Mouse (Mus musculus) stomach, postnatal 0 days (tissue): ENCODE results near the gene Kbtbd4. TPM values are rescaled to one million over a fixed set of nuclear protein-coding genes. Genes with fewer than 3 reads are reported as not detected.

ENCODE experiments used
- ATAC-seq: fragments of 200-750 bp; cut with Nextera tagmentation; 2 replicates; pipeline ENCODE4 v1.8.0; 2017; ENCODE audit not compliant: low FRiP score, low TSS enrichment
- DNase-seq: peaks from one replicate; pipeline ENCODE4 v3.0.0-alpha.2; 2016; ENCODE audit warnings: low spot score
- H3K27ac ChIP-seq: fragments of 300-500 bp; sonication (generic); replicated peaks from 2 replicates; pipeline ENCODE4 v1.5.1; 2014; ENCODE audit warnings: mild to moderate bottlenecking, control low read depth
- H3K27me3 ChIP-seq: fragments of 300-500 bp; sonication (generic); 2 replicates; pipeline ENCODE4 v1.6.1; 2014; ENCODE audit warnings: low read length; ENCODE audit not compliant: control insufficient read depth, insufficient read depth
- H3K36me3 ChIP-seq: fragments of 300-500 bp; sonication (generic); 2 replicates; pipeline ENCODE4 v1.6.1; 2014; ENCODE audit warnings: low read length, mixed read lengths; ENCODE audit not compliant: control insufficient read depth, insufficient read depth
- H3K4me1 ChIP-seq: fragments of 300-500 bp; sonication (generic); replicated peaks from 2 replicates; pipeline ENCODE4 v1.6.1; 2014; ENCODE audit warnings: antibody characterized with exemption; ENCODE audit not compliant: control insufficient read depth, insufficient read depth
- H3K4me2 ChIP-seq: fragments of 300-500 bp; sonication (generic); replicated peaks from 2 replicates; pipeline ENCODE4 v1.6.1; 2014; ENCODE audit warnings: low read depth, mild to moderate bottlenecking, control low read depth, moderate library complexity
- H3K4me3 ChIP-seq: fragments of 300-500 bp; sonication (generic); 2 replicates; pipeline ENCODE4 v1.5.1; 2014; ENCODE audit warnings: low read depth, low read length, control low read depth
- H3K9ac ChIP-seq: fragments of 300-500 bp; sonication (generic); 2 replicates; pipeline ENCODE4 v1.6.1; 2014; ENCODE audit warnings: mild to moderate bottlenecking, low read length, control low read depth, mixed read lengths
- H3K9me3 ChIP-seq: fragments of 300-500 bp; sonication (generic); 2 replicates; pipeline ENCODE4 v1.6.1; 2016; ENCODE audit warnings: low read length; ENCODE audit not compliant: control insufficient read depth
- CTCF ChIP-seq: IDR thresholded peaks from 2 replicates; pipeline ENCODE4 v1.5.1; 2016; ENCODE audit warnings: antibody characterized with exemption, low read depth, mild to moderate bottlenecking, moderate library complexity
- EP300 ChIP-seq: optimal IDR thresholded peaks from 2 replicates; pipeline ENCODE3; 2016; ENCODE audit warnings: antibody characterized with exemption
- WGBS: fragments of 180-500 bp; shearing (Covaris S2); extraction: QIAGEN DNeasy Blood & Tissue Kit; methylation state at CpG from one replicate; pipeline ENCODE4 v1.1.7; 2014; 5-methylcytosine and 5-hydroxymethylcytosine counted together
- polyA plus RNA-seq: library from polyadenylated mRNA; unstranded; fragments of >200 nt; fragmentation: Nextera tagmentation; extraction: Ambion mirVana; gene quantifications from 2 replicates; pipeline ENCODE4 v1.2.1, GENCODE M21; 2015

Kbtbd4 gene
- polyA plus RNA-seq, 1 experiment from 2014 or later, result 16.4 TPM

DNA sequence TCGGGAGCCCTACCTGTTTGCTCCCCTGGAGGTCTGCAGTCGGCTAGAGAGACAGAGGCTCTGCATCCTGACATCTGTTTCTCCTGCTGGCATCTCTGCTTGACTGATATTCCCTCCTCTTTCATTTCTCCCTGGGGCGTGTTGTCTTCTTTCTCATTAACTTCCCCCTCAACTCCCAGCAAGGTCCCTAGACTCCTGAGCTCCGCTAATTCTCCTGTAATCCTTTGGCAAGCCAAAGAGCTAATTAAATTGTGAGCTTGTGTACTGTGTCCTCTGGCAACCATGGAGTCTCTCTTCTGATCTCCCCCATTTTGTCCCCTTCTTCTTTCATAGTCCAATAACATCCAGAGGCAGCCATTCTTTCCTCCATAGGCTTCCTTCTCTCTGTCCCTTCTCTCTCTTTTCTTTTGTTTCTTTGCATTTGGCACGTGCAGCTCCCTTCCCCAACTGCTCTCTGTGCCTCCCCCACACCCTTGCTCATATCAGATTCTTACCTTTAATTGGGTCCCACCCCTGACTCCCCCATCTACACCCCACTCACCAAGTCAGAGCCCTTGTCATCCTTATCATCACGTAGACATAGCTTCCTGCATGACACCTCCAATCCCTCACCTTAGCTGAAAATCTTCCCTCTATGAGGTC lies 24.3 kb upstream of the Kbtbd4 start:
- H3K4me1 ChIP-seq, result no peaks in the 10 kb centered on the region
- no peak overlapping the region for H3K4me2 ChIP-seq
- H3K4me3 ChIP-seq, result no peak overlapping the region
- 45% methylated on average over 6 of the region's 6 CpGs for WGBS
- H3K9ac ChIP-seq, result no peak overlapping the region
- no peaks in the 10 kb centered on the region for H3K27me3 ChIP-seq
- TF ChIP-seq EP300, result no peak
- TF ChIP-seq CTCF, result no peak
- ATAC-seq, result no peak
- H3K27ac ChIP-seq, result no peak overlapping the region
- H3K36me3 ChIP-seq, result no peaks in the 10 kb centered on the region
- no peak for DNase-seq
- H3K9me3 ChIP-seq, result no peaks in the 10 kb centered on the region

DNA sequence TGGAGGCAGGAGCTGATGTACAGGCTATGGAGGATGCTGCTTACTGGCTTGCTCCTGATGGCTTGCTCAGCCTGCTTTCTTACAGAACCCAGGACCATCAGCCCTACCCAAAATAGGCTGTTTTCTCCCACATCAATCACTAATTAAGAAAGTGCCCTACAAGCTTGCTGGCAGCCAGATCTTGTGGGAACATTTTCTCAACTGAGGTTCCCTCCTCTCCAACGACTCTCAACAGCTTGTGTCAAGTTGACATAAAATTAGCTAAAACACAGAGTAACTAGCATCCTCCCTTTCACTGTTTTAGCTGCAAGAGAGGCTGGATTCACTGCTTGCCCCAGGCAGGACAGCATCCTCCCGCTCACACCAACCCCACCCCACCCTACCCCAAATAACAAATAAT lies 22.7 kb upstream of the Kbtbd4 start:
- H3K4me1 ChIP-seq, result no peaks in the 10 kb centered on the region
- no peaks in the 10 kb centered on the region for H3K9me3 ChIP-seq
- no peak for DNase-seq
- no peak overlapping the region for H3K27ac ChIP-seq
- H3K27me3 ChIP-seq, result no peaks in the 10 kb centered on the region
- H3K9ac ChIP-seq, result no peak overlapping the region
- ATAC-seq, result no peak
- no peak overlapping the region for H3K4me3 ChIP-seq
- 79% methylated on average over 2 of the region's 2 CpGs for WGBS
- H3K36me3 ChIP-seq, result no peaks in the 10 kb centered on the region
- TF ChIP-seq CTCF, result no peak
- no peak for TF ChIP-seq EP300
- H3K4me2 ChIP-seq, result no peak overlapping the region

DNA sequence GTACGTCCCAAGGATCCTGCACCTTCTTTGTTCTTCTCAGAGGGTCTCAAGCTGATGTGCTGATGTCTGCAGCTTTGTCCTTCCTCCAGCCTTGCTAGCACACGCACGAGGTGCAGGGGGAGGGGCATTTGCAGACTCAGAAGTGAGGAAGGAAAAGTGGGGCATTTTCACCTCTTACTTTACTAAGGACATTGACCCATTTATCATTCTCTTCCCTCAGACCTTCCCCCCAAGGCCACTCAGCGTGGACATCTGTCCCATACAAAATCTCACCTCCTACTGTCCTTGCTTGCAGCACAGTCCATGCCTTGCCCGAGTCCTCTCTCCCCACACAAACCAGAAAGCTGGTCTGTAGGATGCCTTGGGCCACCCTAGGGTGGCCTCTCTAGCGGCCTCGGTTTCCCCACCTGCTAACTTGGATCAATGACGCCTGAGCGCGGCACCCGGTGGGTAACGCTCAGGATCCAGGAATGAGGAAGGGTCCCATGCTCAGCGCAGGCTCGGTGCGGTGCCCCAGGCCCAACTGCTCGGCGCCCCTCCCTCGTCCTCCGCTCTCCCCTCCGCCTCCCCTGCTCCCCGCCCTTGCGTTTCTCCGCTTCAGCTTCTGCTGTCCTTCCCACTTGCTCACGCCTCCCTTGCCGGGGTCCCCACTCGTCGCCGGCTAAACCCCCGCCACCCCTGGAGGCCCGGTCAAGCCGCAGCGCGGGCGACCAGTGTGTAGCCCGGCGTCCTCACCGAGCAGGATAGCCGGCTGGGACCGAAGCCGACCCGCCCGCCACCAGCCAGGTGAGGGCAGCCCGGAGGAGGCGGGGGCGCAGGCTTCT lies 19.1 kb upstream of the Kbtbd4 start, which contains the start of gene C1qtnf4:
Gene C1qtnf4 (plus strand): TSS at position 643 of the 824 bp plus-strand sequence.
- ATAC-seq (0 out of 2 replicates have a peak, but pooled peaks have one; percentile 19), DNase-seq (peak; percentile 41)
- H3K27me3 ChIP-seq, result no peaks in the 10 kb centered on the region
- no peak within 1 kb of the TSS for H3K27ac ChIP-seq
- peak within 1 kb of the TSS; percentile 42 for H3K4me3 ChIP-seq
- H3K9ac ChIP-seq, result peak within 1 kb of the TSS; percentile 55
- no peaks in the 10 kb centered on the region for H3K9me3 ChIP-seq
- 2% methylated on average over 43 of the region's 45 CpGs for WGBS
- TF ChIP-seq EP300 (no peak), CTCF (no peak)
- peak within 1 kb of the TSS; percentile 88 for H3K4me2 ChIP-seq
- 0 out of 2 replicates have a peak, but pooled peaks cover 4% of the 10 kb centered on the region for H3K4me1 ChIP-seq
- H3K36me3 ChIP-seq, result no peaks in the 10 kb centered on the region

DNA sequence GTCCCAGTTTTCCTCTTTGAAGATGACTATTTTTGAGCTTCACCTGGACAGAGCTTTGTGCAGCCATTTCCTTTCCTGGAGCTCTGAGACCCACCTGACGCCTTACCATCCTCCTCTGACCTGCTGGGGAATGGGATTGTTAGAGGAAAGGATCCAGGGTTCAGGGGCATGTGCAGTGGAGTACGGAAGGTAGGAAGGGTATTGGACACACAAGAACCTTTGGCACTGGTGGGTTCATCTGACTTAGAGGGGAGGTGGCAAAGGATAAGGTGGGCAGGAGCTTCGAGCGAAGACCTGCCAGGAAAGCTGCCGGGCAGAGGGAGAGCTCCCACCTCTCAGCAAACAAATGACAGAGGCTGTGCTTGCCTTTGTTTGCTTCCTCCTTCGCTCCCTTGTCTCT lies 18.1 kb upstream of the Kbtbd4 start:
- WGBS, result 33% methylated on average over 6 of the region's 6 CpGs
- DNase-seq (no peak), ATAC-seq (no peak)
- Histone ChIP-seq H3K9ac (no peak overlapping the region), H3K27ac (no peak overlapping the region), H3K36me3 (no peaks in the 10 kb centered on the region), H3K4me3 (0 out of 2 replicates have a peak overlapping the region, but pooled peaks have one; percentile 42), H3K27me3 (no peaks in the 10 kb centered on the region), H3K4me2 (peak overlapping the region; percentile 88), H3K4me1 (0 out of 2 replicates have a peak, but pooled peaks cover 4% of the 10 kb centered on the region), H3K9me3 (no peaks in the 10 kb centered on the region)
- TF ChIP-seq EP300 (no peak), CTCF (no peak)

DNA sequence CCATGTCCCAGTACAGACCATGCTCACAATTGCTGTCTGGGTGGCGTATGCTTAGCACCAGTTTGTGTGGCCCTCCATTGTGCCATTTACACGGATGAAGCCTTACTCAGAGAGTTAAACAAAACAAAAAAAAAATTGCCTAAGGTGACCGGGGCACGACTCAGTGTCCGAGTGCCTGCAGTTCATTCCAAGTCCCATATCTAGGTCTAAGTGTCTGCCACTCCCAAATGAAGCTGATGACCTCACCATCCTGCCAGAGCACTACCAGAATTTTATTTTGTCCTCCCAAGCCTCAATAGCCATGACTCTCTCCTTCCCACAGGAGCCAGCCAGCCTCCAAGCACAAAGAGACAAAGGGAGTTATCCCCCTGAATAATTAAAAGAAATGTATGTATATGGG lies 16.9 kb upstream of the Kbtbd4 start:
- ATAC-seq (no peak), DNase-seq (no peak)
- Histone ChIP-seq H3K4me2 (no peak overlapping the region), H3K9ac (no peak overlapping the region), H3K27me3 (no peaks in the 10 kb centered on the region), H3K4me3 (no peak overlapping the region), H3K36me3 (no peaks in the 10 kb centered on the region), H3K27ac (no peak overlapping the region), H3K4me1 (0 out of 2 replicates have a peak, but pooled peaks cover 4% of the 10 kb centered on the region), H3K9me3 (no peaks in the 10 kb centered on the region)
- 63% methylated on average over 5 of the region's 5 CpGs for WGBS
- no peak for TF ChIP-seq EP300
- no peak for TF ChIP-seq CTCF
